Mouse (Mus musculus) spleen, adult 2 months (tissue): ENCODE measurements around the gene Tspan12. TPM values are rescaled to one million over a fixed set of nuclear protein-coding genes. Genes with fewer than 3 reads are reported as not detected.
A peak's percentile ranks its signal among the peaks of the same experiment; 100 is the strongest.

Experiments
- DNase-seq, 2 experiments: peaks; one replicate each; pipeline versions ENCODE4 v3.0.0 to v3.0.0-alpha.2; 2012 to 2021; ENCODE audit warnings: low spot score in 2 of 2, low read depth in 1 of 2
- H3K27ac ChIP-seq: fragments of 200-500 bp; 2 replicates; pipeline ENCODE4 v1.5.1; 2012; ENCODE audit warnings: low read length, inconsistent platforms; ENCODE audit not compliant: insufficient read depth
- H3K27me3 ChIP-seq: fragments of 200-500 bp; 2 replicates; pipeline ENCODE4 v1.6.1; 2012; ENCODE audit warnings: mild to moderate bottlenecking, moderate library complexity, low read length, inconsistent platforms; ENCODE audit not compliant: control insufficient read depth, insufficient read depth
- H3K36me3 ChIP-seq: fragments of 200-500 bp; 2 replicates; pipeline ENCODE4 v1.6.1; 2012; ENCODE audit warnings: mild to moderate bottlenecking, low read length, inconsistent platforms; ENCODE audit not compliant: control insufficient read depth, insufficient read depth
- H3K4me1 ChIP-seq: fragments of 200-500 bp; 2 replicates; pipeline ENCODE4 v1.6.1; 2011; ENCODE audit warnings: inconsistent platforms; ENCODE audit not compliant: control insufficient read depth, insufficient read depth, insufficient read length
- H3K4me3 ChIP-seq: fragments of 200-500 bp; 2 replicates; pipeline ENCODE4 v1.5.1; 2011; ENCODE audit warnings: mild to moderate bottlenecking, inconsistent platforms; ENCODE audit not compliant: insufficient read depth, insufficient read length; ENCODE audit errors: extremely low read depth
- CTCF ChIP-seq: fragments of 200-500 bp; IDR thresholded peaks from 2 replicates; pipeline ENCODE4 v1.5.1; 2011; ENCODE audit warnings: mild to moderate bottlenecking, inconsistent platforms; ENCODE audit not compliant: insufficient read depth, insufficient read length, insufficient replicate concordance; ENCODE audit errors: extremely low read depth
- POLR2A ChIP-seq: fragments of 200-500 bp; IDR thresholded peaks from 2 replicates; pipeline ENCODE4 v1.6.1; 2011; ENCODE audit warnings: low read depth, low read length, inconsistent platforms
- WGBS: fragments of 180-500 bp; shearing (Covaris S2); methylation state at CpG from one replicate; pipeline ENCODE4 v1.1.7; 2018; 5-methylcytosine and 5-hydroxymethylcytosine counted together
- polyA plus RNA-seq: library from polyadenylated mRNA; depleted of rRNA; stranded (reverse); fragments of >200 nt; gene quantifications from 2 replicates; pipeline ENCODE4 v1.2.3, GENCODE M21; 2012

Gene Tspan12
- polyA plus RNA-seq, 1 experiment: 1.4 TPM

- no peak for TF ChIP-seq CTCF
- no peak for TF ChIP-seq POLR2A
- H3K36me3 ChIP-seq: no peaks in the 10 kb centered on the region
- WGBS: 84% methylated on average over 2 of the region's 2 CpGs
- H3K4me1 ChIP-seq: no peaks in the 10 kb centered on the region
- H3K4me3 ChIP-seq: no peak overlapping the region
- DNase-seq: no peak
- H3K27ac ChIP-seq: no peak overlapping the region
- no peaks in the 10 kb centered on the region for H3K27me3 ChIP-seq
These were observed 9.0 kb upstream of the Tspan12 start for GRCm38 (mm10) chr6:21861316-21861715.

- Histone ChIP-seq H3K4me3 (no peak overlapping the region), H3K27me3 (no peaks in the 10 kb centered on the region), H3K27ac (no peak overlapping the region), H3K36me3 (no peaks in the 10 kb centered on the region), H3K4me1 (no peaks in the 10 kb centered on the region)
- no peak for TF ChIP-seq POLR2A
- TF ChIP-seq CTCF: no peak
- no peak for DNase-seq
- 62% methylated on average over 7 of the region's 7 CpGs for WGBS
These were observed 5.5 kb upstream of the Tspan12 start for GRCm38 (mm10) chr6:21857843-21858242.

- Histone ChIP-seq H3K4me3 (no peak overlapping the region), H3K36me3 (no peaks in the 10 kb centered on the region), H3K27me3 (peaks cover 9% of the 10 kb centered on the region; the same call in 1 of the 2 replicates), H3K4me1 (no peaks in the 10 kb centered on the region; the same call in 1 of the 2 replicates), H3K27ac (no peak overlapping the region)
- 60% methylated on average over 7 of the region's 7 CpGs for WGBS
- TF ChIP-seq POLR2A (no peak), CTCF (no peak)
- DNase-seq: no peak
These were observed 3.6 kb upstream of the Tspan12 start for GRCm38 (mm10) chr6:21855921-21856320.

GRCm38 (mm10) chr6:21853342-21853741 is 1.0 kb upstream of the Tspan12 start:
- WGBS: 78% methylated on average over 6 of the region's 6 CpGs
- Histone ChIP-seq H3K27me3 (peaks cover 9% of the 10 kb centered on the region; the same call in 1 of the 2 replicates), H3K36me3 (no peaks in the 10 kb centered on the region), H3K27ac (no peak overlapping the region), H3K4me1 (no peaks in the 10 kb centered on the region; the same call in 1 of the 2 replicates), H3K4me3 (no peak overlapping the region)
- DNase-seq: no peak
- no peak for TF ChIP-seq CTCF
- TF ChIP-seq POLR2A: no peak

GRCm38 (mm10) chr6:21851596-21852343 is 545 bp downstream of the Tspan12 start:
- Histone ChIP-seq H3K4me1 (no peaks in the 10 kb centered on the region; the same call in 1 of the 2 replicates), H3K27ac (peak overlapping the region; percentile 47; the same call in 1 of the 2 replicates), H3K27me3 (peaks cover 9% of the 10 kb centered on the region; the same call in 1 of the 2 replicates), H3K36me3 (no peaks in the 10 kb centered on the region), H3K4me3 (peak overlapping the region; percentile 35)
- DNase-seq: no peak
- no peak for TF ChIP-seq CTCF
- no peak for TF ChIP-seq POLR2A
- WGBS: 2% methylated on average over 62 of the region's 62 CpGs

- Histone ChIP-seq H3K36me3 (no peaks in the 10 kb centered on the region), H3K27ac (no peak overlapping the region), H3K4me1 (no peaks in the 10 kb centered on the region; the same call in 1 of the 2 replicates), H3K27me3 (peaks cover 9% of the 10 kb centered on the region; the same call in 1 of the 2 replicates), H3K4me3 (peak overlapping the region; percentile 35; the same call in 1 of the 2 replicates)
- 3% methylated on average over 5 of the region's 5 CpGs for WGBS
- DNase-seq: no peak
- TF ChIP-seq POLR2A: no peak
These were observed 1.0 kb downstream of the Tspan12 start for GRCm38 (mm10) chr6:21851346-21851595.
